Mouse (Mus musculus) C2C12 (cell line): ENCODE results near the gene Kcnd2.

Experiments used
- CTCF ChIP-seq: IDR thresholded peaks from one replicate; pipeline ENCODE4 v1.5.1; 2011; ENCODE audit not compliant: control insufficient read depth, insufficient read depth, insufficient read length
- MAX ChIP-seq: IDR thresholded peaks from one replicate; pipeline ENCODE4 v1.6.1; 2011; ENCODE audit warnings: mild to moderate bottlenecking, control low read depth

- TF ChIP-seq MAX: no peak
- no peak for TF ChIP-seq CTCF
These were observed 1.9 kb downstream of the Kcnd2 start for GRCm38 (mm10) chr6:21217156-21217555.
